Mouse (Mus musculus) c-Kit-positive CD71-negative TER-119-negative erythroid progenitor cells, embryonic 14.5 days (primary cell): ENCODE measurements at regions not wholly inside any gene's neighbourhood (a gene's known extent, or its start where the extent isn't known, plus 50 kb on each side); places are given as distances from the start of the nearest gene placed in this dataset.
"Not testable (repeated sequence)": the region's sequence is repeated elsewhere in the genome, so short reads cannot be mapped to it uniquely, and the experiment has no call there.

ENCODE experiments used
- DNase-seq: peaks from one replicate; pipeline ENCODE4 v3.0.0-alpha.2; 2013; ENCODE audit warnings: low read depth

- DNase-seq = not testable (repeated sequence)
Measured at GRCm38 (mm10) chr2:95433996-95434395, 884.0 kb upstream of the Lrrc4c start.

DNA sequence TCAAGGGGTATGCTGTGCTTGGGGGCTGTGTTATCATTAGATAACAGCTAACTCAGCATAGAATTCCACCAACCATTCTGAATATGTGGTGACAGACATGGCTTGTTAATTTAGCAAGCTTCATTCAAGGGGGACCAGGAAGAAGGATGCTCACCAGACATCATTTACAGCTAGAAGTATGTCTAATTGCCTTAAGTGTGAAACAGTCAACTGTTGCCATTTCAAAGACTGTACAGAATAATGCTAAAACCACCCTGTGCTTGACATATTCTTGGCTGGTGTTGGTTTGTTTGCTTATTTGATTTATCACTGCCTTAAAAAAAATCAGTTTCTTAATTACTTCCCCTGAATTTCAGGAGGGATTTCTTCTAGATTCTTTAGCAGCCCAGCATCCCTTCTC is 877.0 kb upstream of the Lrrc4c start:
- no peak for DNase-seq

DNA sequence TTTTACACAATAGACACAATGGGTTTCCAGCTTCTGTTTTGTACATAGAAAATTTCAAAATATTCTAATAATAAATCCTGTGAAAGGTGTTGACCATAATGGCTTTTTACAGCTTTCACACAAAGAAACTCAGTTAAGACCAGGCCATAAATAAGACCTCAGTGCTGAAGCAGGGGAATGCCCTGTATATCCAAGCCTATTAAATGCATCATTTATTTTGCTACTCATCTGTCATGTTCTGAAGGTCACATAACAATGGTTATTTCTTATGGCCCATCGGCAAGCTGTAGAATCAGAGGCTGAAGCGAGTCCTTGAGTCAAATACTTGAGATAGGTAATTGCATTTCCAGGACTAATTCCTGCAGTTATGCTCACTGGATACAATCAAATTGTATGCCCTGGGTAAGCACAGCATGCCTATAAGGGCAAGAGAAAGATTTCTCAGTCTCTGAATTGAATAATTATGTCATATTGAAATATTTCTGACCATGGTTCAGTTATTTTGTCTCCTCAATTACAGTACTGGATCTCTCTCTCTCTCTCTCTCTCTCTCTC is 874.6 kb upstream of the Lrrc4c start:
- DNase-seq = no peak

- no peak for DNase-seq
Measured at GRCm38 (mm10) chr2:95448897-95449296, 869.1 kb upstream of the Lrrc4c start.

DNA sequence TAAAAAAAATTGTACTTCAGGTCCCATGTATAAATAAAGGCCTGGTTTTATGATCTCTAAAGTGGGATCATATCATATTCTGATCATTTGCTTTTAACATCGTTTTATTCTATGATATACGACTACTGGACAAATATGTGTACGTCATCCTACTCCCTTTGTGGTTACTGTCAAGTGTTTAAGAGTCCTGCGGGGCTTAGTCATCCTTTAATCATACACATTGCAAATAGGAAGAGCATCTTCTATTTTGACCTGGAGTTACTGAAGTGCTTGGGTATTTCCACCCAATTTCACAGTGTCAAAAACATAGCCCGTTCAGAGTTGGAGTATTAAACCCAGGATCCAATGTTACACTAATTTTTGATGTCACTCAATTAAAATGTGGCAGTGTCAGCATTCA is 838.1 kb upstream of the Lrrc4c start:
- DNase-seq = no peak

GRCm38 (mm10) chr2:95483397-95483796 is 834.6 kb upstream of the Lrrc4c start:
- DNase-seq = no peak

DNA sequence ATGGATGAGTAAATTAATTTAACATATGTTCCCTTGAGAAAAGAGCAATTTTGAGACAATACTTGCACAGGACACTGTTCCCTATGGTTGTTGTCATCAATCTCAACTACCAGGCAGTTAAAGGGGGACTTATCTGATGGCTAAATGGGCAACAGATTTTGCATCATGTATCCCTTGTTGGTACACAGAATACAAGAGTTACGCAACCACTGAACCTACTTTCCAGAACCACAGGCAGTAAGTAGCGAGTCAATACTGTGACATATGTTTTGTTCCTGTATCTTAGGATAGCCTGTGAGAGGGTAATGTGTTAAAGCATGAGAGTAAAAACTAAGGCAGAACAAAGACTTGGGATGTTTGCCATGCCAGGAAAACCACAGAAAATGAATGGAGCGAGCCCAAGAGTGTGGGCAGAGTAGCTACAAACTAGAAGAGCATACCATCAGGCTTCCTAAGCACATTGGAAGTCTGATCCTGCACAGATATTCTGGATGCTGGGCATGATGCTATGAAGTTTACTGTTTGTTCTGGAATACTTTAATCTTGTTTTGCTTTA is 830.3 kb upstream of the Lrrc4c start:
- no peak for DNase-seq

- no peak for DNase-seq
Measured at GRCm38 (mm10) chr2:95494026-95494697, 823.8 kb upstream of the Lrrc4c start.

- DNase-seq = no peak
Measured at GRCm38 (mm10) chr2:95494698-95495088, 823.3 kb upstream of the Lrrc4c start.

- no peak for DNase-seq
Measured at GRCm38 (mm10) chr2:95511286-95511685, 806.7 kb upstream of the Lrrc4c start.

GRCm38 (mm10) chr2:95521624-95522023 is 796.3 kb upstream of the Lrrc4c start:
- no peak for DNase-seq

DNA sequence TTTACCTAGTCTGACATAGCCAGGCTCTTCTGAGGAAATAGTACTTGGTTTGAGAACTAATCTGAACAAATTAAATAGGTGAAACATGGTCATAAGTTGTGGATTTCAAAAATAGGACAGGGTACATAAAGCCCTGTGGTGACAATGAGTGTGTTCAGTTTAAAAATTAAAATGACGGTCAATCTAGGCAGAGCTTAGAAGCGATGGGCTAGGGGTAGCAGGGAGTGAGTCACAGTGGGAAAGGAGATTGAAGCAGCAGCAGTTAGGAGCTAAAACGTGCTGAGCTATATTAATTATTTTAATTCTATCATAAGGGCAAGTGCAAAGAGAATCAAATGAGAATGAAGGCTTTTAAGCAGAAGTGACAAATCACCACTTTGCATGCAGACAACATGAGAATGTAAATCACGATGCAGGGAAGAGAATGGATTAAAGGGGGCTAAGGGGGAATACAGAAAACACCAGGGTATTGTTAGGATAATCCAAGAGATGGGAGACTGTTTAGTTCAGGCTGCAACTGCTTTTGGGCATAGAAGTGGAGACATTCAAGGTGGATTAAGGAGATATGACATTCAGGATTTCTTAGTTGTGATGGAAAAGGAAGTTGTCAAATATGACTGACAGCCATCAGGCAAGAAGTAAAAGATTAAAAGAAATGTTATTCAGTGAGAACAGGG is 793.2 kb upstream of the Lrrc4c start:
- no peak for DNase-seq

- DNase-seq = no peak
Measured at GRCm38 (mm10) chr2:95564089-95564488, 753.9 kb upstream of the Lrrc4c start.

DNA sequence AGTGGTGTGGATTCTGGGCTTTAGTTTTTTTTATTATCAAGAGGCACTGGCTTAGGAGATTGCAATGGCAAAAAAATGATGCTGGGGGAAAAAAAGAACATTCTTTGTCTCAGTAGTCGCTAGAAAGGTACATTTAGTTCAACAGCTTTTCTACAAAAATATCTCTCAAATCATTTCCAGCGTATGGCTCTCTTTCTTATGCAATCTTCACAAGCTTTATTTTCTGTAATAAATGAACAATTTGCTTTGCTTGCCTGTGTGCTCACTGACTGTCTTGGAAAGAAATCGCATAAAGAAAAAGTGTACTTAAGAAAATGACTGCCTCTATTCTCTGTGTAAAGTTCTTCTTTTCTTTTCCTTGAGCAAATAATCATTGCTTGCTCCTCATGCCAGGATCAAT is 742.1 kb upstream of the Lrrc4c start:
- no peak for DNase-seq

DNA sequence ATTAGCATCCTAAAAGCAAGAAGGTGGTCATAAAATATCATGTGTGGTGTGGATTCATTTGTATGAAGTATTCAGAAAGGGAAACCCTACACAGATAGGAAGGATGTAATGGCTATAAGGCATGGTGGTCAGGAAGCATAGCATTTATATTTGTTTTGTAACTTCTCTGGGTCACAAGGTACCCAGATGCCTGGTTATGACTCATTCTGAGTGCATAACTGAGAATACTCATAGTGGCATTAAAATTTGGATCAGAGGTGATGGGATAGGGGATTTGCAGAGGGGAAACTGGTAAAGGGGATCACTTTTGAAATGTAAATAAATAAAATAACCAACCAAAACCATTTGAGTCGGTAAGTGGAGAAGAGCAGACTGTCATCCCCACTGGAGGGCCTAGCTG is 738.8 kb upstream of the Lrrc4c start:
- DNase-seq = no peak

GRCm38 (mm10) chr2:95586002-95586401 is 732.0 kb upstream of the Lrrc4c start:
- no peak for DNase-seq

DNA sequence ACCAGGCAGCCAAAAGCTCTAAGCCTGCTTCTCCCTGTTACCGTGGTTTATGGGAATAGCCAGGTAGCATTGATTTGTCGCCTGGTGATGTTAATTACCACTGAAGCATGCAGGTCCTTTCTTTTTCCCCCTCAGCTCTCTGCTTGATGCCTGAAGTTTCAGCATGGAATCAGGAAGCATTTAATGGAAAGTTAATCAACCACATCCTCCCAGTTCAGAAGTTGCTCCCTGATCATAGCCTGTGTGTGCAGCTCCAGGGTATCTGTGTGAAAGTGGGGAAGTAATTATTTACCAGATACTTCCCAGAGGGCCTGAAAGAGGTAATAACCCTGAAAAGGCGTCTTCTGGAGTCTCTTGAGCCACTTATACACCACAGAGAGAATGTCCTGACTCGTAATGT is 730.9 kb upstream of the Lrrc4c start:
- DNase-seq = no peak

DNA sequence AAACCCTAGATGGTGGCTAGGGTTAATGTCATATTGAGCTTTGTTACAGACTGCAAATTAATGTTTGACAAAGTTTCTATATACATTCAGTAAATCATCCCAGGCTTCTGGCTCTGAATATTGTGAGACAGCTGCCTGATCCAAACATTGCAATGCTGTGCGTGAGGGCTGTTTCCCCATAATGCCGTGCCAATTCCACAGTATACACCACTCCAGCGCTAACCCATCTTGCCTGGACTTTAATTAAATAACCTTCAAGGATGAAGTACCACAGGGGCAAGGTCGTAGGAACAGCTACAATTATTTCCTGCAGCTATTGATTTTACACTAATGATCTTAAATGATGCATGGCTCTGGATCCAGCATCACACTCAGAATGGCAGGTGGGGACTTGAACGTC is 704.6 kb upstream of the Lrrc4c start:
- no peak for DNase-seq

DNA sequence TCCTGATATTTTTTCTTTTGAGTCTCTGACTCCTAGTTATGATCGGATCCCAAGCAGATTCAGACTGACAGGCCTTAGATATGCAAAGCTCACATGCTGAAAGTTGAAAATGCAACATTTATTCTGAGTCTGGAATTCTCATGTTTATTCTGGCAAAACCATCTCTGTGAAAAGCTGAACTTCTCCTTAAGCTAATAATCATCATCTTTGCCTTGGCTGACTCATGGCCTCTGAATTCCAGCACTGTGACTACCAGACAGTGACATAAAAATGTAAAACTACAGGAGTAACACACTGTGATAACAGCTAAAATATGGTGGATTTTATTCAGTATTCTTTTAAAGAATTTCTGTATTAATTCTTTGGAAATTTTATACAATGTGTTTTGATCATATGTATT is 680.4 kb upstream of the Lrrc4c start:
- DNase-seq = no peak

DNA sequence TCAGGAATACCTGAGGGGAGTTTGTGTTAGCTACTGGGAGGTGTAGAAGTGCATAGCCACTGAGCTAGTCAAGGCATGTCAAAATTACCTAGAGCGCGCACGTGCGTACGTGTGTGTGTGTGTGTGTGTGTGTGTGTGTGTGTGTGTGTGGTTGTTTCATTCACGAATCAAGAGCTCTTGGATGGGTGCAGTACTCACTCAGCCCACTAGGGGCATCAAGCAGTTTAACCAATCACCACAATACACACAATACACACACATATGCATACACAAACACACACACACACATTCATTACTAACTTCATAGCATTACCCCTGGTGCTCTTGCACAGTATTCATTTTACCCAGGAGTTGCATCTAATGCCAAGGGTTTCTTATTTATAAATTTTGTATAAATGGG is 643.6 kb upstream of the Lrrc4c start:
- DNase-seq = peak; percentile 0

DNA sequence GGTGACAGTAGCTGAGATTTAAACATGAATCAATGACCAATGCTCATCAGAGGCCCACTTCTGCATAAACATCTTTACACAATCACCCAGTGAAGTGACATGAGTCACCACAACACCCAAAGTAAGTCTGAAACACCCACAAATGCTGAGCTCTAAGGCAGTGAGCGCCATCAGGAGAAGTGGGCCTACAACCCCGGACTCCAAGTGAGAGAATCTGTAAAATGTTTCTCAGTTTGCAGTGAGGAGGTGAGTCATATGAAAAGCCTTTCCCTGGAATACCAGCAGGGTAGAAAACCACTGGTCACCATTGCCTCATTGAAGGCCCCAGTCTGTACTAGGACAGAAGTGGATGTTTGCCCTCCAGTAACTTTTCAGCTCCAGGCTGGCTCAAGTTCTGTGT is 602.6 kb upstream of the Lrrc4c start:
- no peak for DNase-seq
